Mouse (Mus musculus): ENCODE results near the gene Vmn1r173. TPM values are rescaled to one million over a fixed set of nuclear protein-coding genes. Genes with fewer than 3 reads are reported as not detected.
"Not testable (repeated sequence)": the region's sequence is repeated elsewhere in the genome, so short reads cannot be mapped to it uniquely, and the experiment has no call there.

Gene Vmn1r173
- total RNA-seq (2022), result not detected

DNA sequence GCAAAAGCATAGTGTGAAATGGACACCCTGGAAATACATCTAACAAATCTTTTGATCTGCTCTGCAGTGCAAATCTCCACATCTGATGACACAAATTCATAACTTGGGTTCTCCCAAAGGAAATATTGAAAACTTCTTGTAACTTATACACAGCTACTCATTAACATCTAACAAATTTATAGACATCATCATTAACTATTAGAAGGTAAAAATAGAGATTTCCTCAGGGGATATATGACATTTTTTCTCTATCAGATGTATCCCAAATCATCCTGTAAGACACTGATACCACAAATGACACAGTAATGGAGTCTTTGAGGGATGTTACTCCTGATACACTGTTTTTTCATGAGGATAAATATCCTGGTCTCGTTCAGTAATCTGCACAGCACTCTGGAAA lies at the start of gene Vmn1r173:
Gene Vmn1r173 (plus strand): TSS at position 301 of the 400 bp plus-strand sequence.
- DNase-seq (ENCODE audit: low spot score in 2 of 2), result not testable (repeated sequence)

DNA sequence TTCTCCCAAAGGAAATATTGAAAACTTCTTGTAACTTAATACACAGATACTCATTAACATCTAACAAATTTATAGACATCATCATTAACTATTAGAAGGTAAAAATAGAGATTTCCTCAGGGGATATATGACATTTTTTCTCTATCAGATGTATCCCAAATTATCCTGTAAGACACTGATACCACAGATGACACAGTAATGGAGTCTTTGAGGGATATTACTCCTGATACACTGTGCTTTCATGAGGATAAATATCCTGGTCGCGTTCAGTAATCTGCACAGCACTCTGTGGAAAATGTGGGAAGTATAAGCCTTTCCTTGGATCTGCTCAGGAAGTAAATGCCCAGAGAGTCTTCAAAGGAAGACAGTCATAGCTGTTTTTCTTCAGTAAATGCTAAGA lies 42.5 kb upstream of the Vmn1r173 start, which contains the start of gene Vmn1r172:
Gene Vmn1r172 (plus strand): TSS at position 301 of the 400 bp plus-strand sequence.
- DNase-seq (ENCODE audit: low spot score in 2 of 2), result no peak

DNA sequence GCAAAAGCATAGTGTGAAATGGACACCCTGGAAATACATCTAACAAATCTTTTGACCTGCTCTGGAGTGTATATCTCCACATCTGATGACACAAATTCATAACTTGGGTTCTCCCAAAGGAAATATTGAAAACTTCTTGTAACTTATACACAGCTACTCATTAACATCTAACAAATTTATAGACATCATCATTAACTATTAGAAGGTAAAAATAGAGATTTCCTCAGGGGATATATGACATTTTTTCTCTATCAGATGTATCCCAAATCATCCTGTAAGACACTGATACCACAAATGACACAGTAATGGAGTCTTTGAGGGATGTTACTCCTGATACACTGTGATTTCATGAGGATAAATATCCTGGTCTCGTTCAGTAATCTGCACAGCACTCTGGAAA lies 51.5 kb downstream of the Vmn1r173 start, which contains the start of gene Vmn1r174:
Gene Vmn1r174 (plus strand): TSS at position 301 of the 400 bp plus-strand sequence.
- DNase-seq (ENCODE audit: low spot score in 2 of 2), result not testable (repeated sequence)

Other genes with a start within 250 kb of the Vmn1r173 start
- not detected for gene Vmn1r167, start 193.5 kb upstream of the Vmn1r173 start, total RNA-seq (2022)
- gene Vmn1r168, start 161.0 kb upstream of the Vmn1r173 start, total RNA-seq (2022), result not detected
- gene Vmn1r169, start 125.2 kb upstream of the Vmn1r173 start, total RNA-seq (2022), result not detected
- not detected for gene Vmn1r170, start 94.5 kb upstream of the Vmn1r173 start, total RNA-seq (2022)
- not detected for gene Vmn1r171, start 70.0 kb upstream of the Vmn1r173 start, total RNA-seq (2022)
- not detected for gene Vmn1r172, start 42.4 kb upstream of the Vmn1r173 start, total RNA-seq (2022)
- not detected for gene Vmn1r174, start 51.6 kb downstream of the Vmn1r173 start, total RNA-seq (2022)
- not detected for gene Vmn1r175, start 109.9 kb downstream of the Vmn1r173 start, total RNA-seq (2022)
- gene Vmn1r176, start 136.7 kb downstream of the Vmn1r173 start, total RNA-seq (2022), result not detected
- not detected for gene Vmn1r177, start 165.7 kb downstream of the Vmn1r173 start, total RNA-seq (2022)
- not detected for gene Vmn1r178, start 191.3 kb downstream of the Vmn1r173 start, total RNA-seq (2022)
- not detected for gene Vmn1r179, start 226.3 kb downstream of the Vmn1r173 start, total RNA-seq (2022)
- not detected for gene Vmn1r180, start 249.9 kb downstream of the Vmn1r173 start, total RNA-seq (2022)